17 mouse cellular contexts compared by ENCODE assay signal in the genomic region with DNA sequence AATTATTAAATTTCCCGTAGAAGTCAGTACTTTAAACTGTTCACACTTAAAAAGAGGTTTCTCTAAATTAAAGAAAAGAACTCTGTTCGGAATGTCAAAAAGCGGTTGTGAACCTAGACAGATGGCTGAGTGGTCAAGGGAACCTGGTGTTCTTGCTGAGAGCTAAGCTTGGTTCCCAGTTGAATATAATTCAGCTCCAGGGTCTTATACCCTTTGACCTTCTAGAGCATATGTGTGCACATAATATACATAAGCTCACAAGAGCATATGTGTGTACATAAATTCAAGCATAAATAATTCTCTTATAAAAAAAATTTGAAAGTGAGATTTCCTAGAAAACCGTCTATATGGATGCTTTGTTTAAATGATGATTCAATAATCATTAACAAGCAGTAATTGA.
"Had no signal": no experiment of that assay in that cellular context is flagged by ENCODE, and none has a peak within 500 bp of the region (broad histone marks: within the 10 kb centered on the region; RNA-seq: fewer than 3 reads in every experiment).

No protein-coding gene starts in this region.

- H3K36me3 ChIP-seq: liver, embryonic 13.5 days; neural tube, embryonic 13.5 days; stomach, embryonic 15.5 days had no signal

- H3K9ac ChIP-seq: liver, embryonic 13.5 days; neural tube, embryonic 13.5 days; stomach, embryonic 15.5 days had no signal

- ATAC-seq: intestine, postnatal 0 days had no signal

- H3K4me2 ChIP-seq: liver, embryonic 13.5 days; neural tube, embryonic 13.5 days; stomach, embryonic 15.5 days had no signal

- H3K27me3 ChIP-seq: liver, embryonic 13.5 days; neural tube, embryonic 13.5 days; stomach, embryonic 15.5 days had no signal

- H3K4me1 ChIP-seq: liver, embryonic 13.5 days; stomach, embryonic 15.5 days had no signal

- H3K9me3 ChIP-seq: liver, embryonic 13.5 days; neural tube, embryonic 13.5 days; stomach, embryonic 15.5 days had no signal

- DNase-seq: kidney, adult 2 months; kidney, postnatal 25 days; layer of hippocampus, adult 9-11 months; layer of hippocampus, postnatal 36 days; liver, embryonic 13.5 days; lung, adult 2 months; lung, postnatal 14 days; lung, postnatal 4 days; right cerebral cortex, postnatal 25 days; spleen, adult 18-20 months; thymus, postnatal 25 days had no signal

- H3K4me3 ChIP-seq: layer of hippocampus, adult 2 months; left cerebral cortex, adult 2 months; liver, embryonic 13.5 days; neural tube, embryonic 13.5 days; stomach, embryonic 15.5 days had no signal

- H3K27ac ChIP-seq: kidney, postnatal 0 days; left cerebral cortex, adult 2 months; liver, embryonic 13.5 days; neural tube, embryonic 13.5 days; stomach, embryonic 15.5 days had no signal
